Mouse (Mus musculus): ENCODE data around the gene Acot12.

DNA sequence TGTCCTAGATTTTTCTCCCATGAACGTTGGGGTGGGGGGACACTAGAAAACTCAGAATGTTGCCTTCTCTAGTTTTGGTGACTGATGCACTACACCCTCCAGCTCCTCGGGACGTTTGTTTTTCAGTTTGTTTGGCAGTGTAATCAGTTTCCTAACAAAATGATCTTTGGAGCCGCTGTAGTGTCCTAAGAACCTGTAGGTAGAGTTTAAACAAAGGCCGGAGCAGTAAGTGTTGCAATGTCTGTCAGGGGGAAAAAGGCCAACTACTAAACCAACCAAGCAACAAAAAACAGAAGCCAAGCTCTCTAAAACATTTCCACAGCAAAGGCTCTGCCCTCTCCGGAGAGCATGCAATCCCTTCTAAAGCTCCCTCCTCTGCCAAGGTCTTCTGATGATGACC is 461 bp upstream of the Acot12 start:
- TF ChIP-seq CTCF (IDR thresholded peaks at IDR 0.05; ENCODE audit: borderline replicate concordance, control insufficient read depth, extremely low read depth, insufficient read depth, low read length, poor library complexity), result no peak
- no peak for TF ChIP-seq POLR2A (IDR thresholded peaks at IDR 0.05; ENCODE audit: control insufficient read depth, extremely low read depth, insufficient read depth, low read length, poor library complexity)
